Mouse (Mus musculus): ENCODE measurements around the gene C1qtnf3. TPM values are rescaled to one million over a fixed set of nuclear protein-coding genes. Genes with fewer than 3 reads are reported as not detected.
A peak's percentile ranks its signal among the peaks of the same experiment; 100 is the strongest.

Gene C1qtnf3
- polyA plus RNA-seq, 1 experiment from 2014 or later: 22.2 TPM

DNA sequence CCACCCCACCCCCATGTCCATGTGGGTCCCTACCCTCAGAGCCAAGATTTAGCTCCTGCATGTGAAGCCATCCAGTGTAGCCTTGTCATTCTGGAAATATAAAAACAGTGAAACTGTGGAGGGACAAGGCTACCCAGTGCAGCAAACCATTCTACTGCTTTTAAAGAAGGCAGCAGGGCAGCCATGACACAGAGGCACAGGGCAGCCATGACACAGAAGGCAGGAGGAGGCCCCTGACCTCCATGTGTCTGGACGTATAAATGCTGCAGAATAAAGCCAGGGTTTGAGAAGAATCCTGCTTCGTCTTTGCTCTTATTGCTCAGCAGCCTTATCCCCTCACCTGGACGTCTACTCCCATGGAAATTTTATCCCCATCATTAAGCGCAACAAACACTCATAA lies 51.7 kb downstream of the C1qtnf3 start:
- Histone ChIP-seq H3K4me1 (replicated peaks; ENCODE audit: control insufficient read depth, insufficient read depth) (no peaks in the 10 kb centered on the region), H3K4me3 (ENCODE audit: low read depth, low read length) (no peak overlapping the region), H3K27ac (replicated peaks) (no peak overlapping the region), H3K4me2 (replicated peaks; ENCODE audit: low read depth) (no peak overlapping the region), H3K36me3 (ENCODE audit: control insufficient read depth, insufficient read depth, low read length) (no peaks in the 10 kb centered on the region), H3K9me3 (ENCODE audit: control insufficient read depth, low read length) (no peaks in the 10 kb centered on the region), H3K9ac (ENCODE audit: low read length) (no peak overlapping the region), H3K27me3 (ENCODE audit: control insufficient read depth, insufficient read depth, low read length) (no peaks in the 10 kb centered on the region)
- TF ChIP-seq CTCF (IDR thresholded peaks at IDR 0.05; ENCODE audit: low read depth) (no peak), EP300 (optimal IDR thresholded peaks at IDR 0.05) (no peak)
- no peak for ATAC-seq (ENCODE audit: low FRiP score, low TSS enrichment)
- WGBS: 87% methylated on average over 4 of the region's 4 CpGs
- DNase-seq (ENCODE audit: low spot score): no peak

DNA sequence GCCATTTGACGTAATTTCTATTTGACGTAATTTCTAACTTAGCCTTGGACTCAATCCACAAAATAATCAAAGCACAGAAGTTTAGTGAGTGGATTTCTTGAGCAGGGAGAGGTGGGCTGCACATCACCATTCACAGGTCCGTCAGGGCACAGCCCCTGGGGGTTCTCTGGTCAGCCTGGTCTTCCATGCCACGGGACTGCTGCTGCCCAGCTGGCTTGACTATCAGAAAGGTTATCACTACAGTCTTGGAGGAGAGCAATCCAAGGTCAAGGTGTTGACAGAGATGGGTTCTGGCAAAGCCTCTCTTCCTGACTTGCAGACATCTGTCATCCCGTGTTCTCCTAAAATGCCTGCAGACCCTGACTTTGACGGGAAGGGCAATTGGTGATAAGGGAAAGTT lies 52.5 kb downstream of the C1qtnf3 start:
- no peak overlapping the region for H3K4me3 ChIP-seq (ENCODE audit: low read depth, low read length)
- no peaks in the 10 kb centered on the region for H3K4me1 ChIP-seq (replicated peaks; ENCODE audit: control insufficient read depth, insufficient read depth)
- H3K27me3 ChIP-seq (ENCODE audit: control insufficient read depth, insufficient read depth, low read length): no peaks in the 10 kb centered on the region
- H3K27ac ChIP-seq (replicated peaks): no peak overlapping the region
- no peak overlapping the region for H3K9ac ChIP-seq (ENCODE audit: low read length)
- DNase-seq (ENCODE audit: low spot score): no peak
- no peak overlapping the region for H3K4me2 ChIP-seq (replicated peaks; ENCODE audit: low read depth)
- 67% methylated on average over 6 of the region's 6 CpGs for WGBS
- no peak for TF ChIP-seq CTCF (IDR thresholded peaks at IDR 0.05; ENCODE audit: low read depth)
- no peak for TF ChIP-seq EP300 (optimal IDR thresholded peaks at IDR 0.05)
- H3K36me3 ChIP-seq (ENCODE audit: control insufficient read depth, insufficient read depth, low read length): no peaks in the 10 kb centered on the region
- no peak for ATAC-seq (ENCODE audit: low FRiP score, low TSS enrichment)
- H3K9me3 ChIP-seq (ENCODE audit: control insufficient read depth, low read length): no peaks in the 10 kb centered on the region

DNA sequence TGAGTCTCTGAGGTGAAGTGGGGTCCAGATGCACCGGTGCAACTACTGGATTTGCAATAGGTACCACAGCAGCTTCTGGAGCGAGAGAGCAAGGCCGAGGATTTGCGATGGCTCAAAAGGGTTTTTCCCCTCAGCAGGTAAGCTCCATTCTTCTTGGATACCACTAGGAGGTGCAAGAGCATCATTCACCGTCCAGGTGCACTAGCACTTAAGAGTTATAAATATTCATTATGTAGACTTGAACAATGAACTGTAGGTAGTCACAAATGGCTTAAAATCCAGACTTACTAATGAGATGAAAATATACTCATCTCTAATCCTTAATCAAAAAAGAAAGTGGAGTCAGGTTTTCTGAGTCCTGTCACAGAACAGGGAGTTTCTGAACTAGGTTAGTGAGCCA lies 56.6 kb downstream of the C1qtnf3 start:
- TF ChIP-seq EP300 (optimal IDR thresholded peaks at IDR 0.05): no peak
- peak; percentile 79 for TF ChIP-seq CTCF (IDR thresholded peaks at IDR 0.05; ENCODE audit: low read depth)
- Histone ChIP-seq H3K4me1 (replicated peaks; ENCODE audit: control insufficient read depth, insufficient read depth) (no peaks in the 10 kb centered on the region), H3K9me3 (ENCODE audit: control insufficient read depth, low read length) (no peaks in the 10 kb centered on the region), H3K4me3 (ENCODE audit: low read depth, low read length) (no peak overlapping the region), H3K9ac (ENCODE audit: low read length) (no peak overlapping the region), H3K27me3 (ENCODE audit: control insufficient read depth, insufficient read depth, low read length) (no peaks in the 10 kb centered on the region), H3K36me3 (ENCODE audit: control insufficient read depth, insufficient read depth, low read length) (no peaks in the 10 kb centered on the region), H3K27ac (replicated peaks) (no peak overlapping the region), H3K4me2 (replicated peaks; ENCODE audit: low read depth) (no peak overlapping the region)
- 19% methylated on average over 5 of the region's 5 CpGs for WGBS
- peak; percentile 17 for DNase-seq (ENCODE audit: low spot score)
- no peak for ATAC-seq (ENCODE audit: low FRiP score, low TSS enrichment)

DNA sequence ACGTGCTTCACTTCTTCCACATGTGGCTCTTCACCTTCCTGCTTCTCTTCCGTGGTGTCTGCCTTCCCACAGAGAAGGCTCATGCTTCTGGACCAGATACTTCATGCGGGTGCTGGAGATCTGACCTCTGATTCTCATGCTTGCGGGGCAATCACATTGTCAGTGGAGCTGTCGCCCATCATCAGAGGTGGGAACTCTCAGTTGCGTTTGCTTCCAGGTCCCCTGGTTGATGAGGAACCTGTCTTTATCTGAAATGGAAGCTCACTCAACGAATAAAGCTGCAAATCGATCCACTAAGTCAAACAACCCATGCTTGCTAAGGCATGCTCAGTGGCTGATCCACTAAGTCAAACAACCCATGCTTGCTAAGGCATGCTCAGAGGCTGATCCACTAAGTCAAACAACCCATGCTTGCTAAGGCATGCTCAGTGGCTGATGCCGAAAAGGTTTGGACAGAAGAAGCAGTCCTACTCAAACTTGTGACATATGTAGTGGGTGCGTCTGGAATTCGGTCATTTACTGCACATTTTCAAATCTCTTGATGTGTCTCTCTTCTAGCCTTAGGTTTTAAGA lies 58.9 kb downstream of the C1qtnf3 start:
- no peaks in the 10 kb centered on the region for H3K4me1 ChIP-seq (replicated peaks; ENCODE audit: control insufficient read depth, insufficient read depth)
- 58% methylated on average over 11 of the region's 11 CpGs for WGBS
- no peak overlapping the region for H3K9ac ChIP-seq (ENCODE audit: low read length)
- H3K36me3 ChIP-seq (ENCODE audit: control insufficient read depth, insufficient read depth, low read length): no peaks in the 10 kb centered on the region
- TF ChIP-seq EP300 (optimal IDR thresholded peaks at IDR 0.05): no peak
- TF ChIP-seq CTCF (IDR thresholded peaks at IDR 0.05; ENCODE audit: low read depth): no peak
- ATAC-seq (ENCODE audit: low FRiP score, low TSS enrichment): no peak
- no peaks in the 10 kb centered on the region for H3K9me3 ChIP-seq (ENCODE audit: control insufficient read depth, low read length)
- H3K4me2 ChIP-seq (replicated peaks; ENCODE audit: low read depth): no peak overlapping the region
- no peak overlapping the region for H3K27ac ChIP-seq (replicated peaks)
- no peak overlapping the region for H3K4me3 ChIP-seq (ENCODE audit: low read depth, low read length)
- no peaks in the 10 kb centered on the region for H3K27me3 ChIP-seq (ENCODE audit: control insufficient read depth, insufficient read depth, low read length)
- no peak for DNase-seq (ENCODE audit: low spot score)

DNA sequence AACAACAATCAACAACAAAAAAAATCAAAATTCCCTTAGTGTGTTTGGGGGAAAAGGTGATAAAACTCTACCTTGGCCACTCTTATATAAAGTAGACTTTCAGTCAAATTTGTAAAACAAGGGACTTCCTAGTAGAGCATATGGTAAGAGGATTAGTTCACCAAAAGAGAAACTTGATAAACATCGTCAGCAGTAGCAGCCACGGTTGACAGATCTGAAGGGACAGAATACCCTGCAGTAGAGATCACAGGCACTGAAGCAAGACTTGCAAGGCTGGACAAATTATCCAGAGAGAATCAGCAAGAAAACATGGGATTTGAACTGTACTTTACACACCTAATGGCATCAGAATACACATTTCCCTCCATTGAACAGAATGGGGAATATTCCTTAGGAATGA lies 62.8 kb downstream of the C1qtnf3 start:
- Histone ChIP-seq H3K4me2 (replicated peaks; ENCODE audit: low read depth) (no peak overlapping the region), H3K9ac (ENCODE audit: low read length) (no peak overlapping the region), H3K36me3 (ENCODE audit: control insufficient read depth, insufficient read depth, low read length) (no peaks in the 10 kb centered on the region), H3K4me1 (replicated peaks; ENCODE audit: control insufficient read depth, insufficient read depth) (no peaks in the 10 kb centered on the region), H3K4me3 (ENCODE audit: low read depth, low read length) (no peak overlapping the region), H3K9me3 (ENCODE audit: control insufficient read depth, low read length) (no peaks in the 10 kb centered on the region), H3K27me3 (ENCODE audit: control insufficient read depth, insufficient read depth, low read length) (no peaks in the 10 kb centered on the region), H3K27ac (replicated peaks) (no peak overlapping the region)
- 63% methylated on average over 2 of the region's 2 CpGs for WGBS
- no peak for ATAC-seq (ENCODE audit: low FRiP score, low TSS enrichment)
- DNase-seq (ENCODE audit: low spot score): no peak
- no peak for TF ChIP-seq EP300 (optimal IDR thresholded peaks at IDR 0.05)
- TF ChIP-seq CTCF (IDR thresholded peaks at IDR 0.05; ENCODE audit: low read depth): no peak

DNA sequence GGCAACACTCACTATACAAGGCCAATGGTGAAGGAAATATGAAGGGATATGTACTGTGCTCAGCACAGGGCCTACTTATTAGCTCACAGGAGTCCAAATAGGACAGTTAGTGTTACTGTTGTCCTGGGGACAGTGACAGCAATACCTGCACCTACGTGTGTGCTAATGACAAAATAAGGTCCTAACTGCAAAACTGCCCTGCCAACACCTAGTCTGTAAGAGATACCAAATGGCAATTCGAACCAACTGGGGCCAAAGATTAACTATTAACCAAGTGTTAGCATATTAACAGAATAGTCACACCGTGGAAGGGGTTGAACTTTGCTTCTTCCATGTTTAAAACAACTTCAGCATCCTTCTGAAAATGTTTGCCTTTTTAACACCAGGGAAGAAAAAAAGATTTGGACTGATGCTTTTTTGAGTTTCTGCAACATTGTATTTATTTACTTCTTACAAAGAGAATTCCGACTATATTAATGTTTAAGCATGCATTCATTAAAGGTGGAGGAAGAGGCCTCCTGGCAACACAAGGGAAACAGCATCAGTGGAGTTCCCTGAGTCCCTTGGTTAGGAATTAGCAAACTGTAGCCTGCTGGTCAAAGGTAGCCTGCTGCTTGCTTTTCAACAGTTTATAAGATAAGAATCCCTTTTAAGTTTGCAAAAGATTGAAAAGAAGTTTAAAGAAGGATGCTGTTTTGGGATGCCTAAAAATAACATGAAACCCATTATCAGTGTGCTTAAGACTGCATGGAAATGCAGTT lies 74.8 kb downstream of the C1qtnf3 start:
- H3K27me3 ChIP-seq (ENCODE audit: control insufficient read depth, insufficient read depth, low read length): no peaks in the 10 kb centered on the region
- H3K9ac ChIP-seq (ENCODE audit: low read length): no peak overlapping the region
- H3K4me2 ChIP-seq (replicated peaks; ENCODE audit: low read depth): no peak overlapping the region
- H3K27ac ChIP-seq (replicated peaks): no peak overlapping the region
- DNase-seq (ENCODE audit: low spot score): no peak
- no peak overlapping the region for H3K4me3 ChIP-seq (ENCODE audit: low read depth, low read length)
- H3K36me3 ChIP-seq (ENCODE audit: control insufficient read depth, insufficient read depth, low read length): no peaks in the 10 kb centered on the region
- no peak for ATAC-seq (ENCODE audit: low FRiP score, low TSS enrichment)
- 48% methylated on average over 4 of the region's 4 CpGs for WGBS
- no peaks in the 10 kb centered on the region for H3K9me3 ChIP-seq (ENCODE audit: control insufficient read depth, low read length)
- no peaks in the 10 kb centered on the region for H3K4me1 ChIP-seq (replicated peaks; ENCODE audit: control insufficient read depth, insufficient read depth)
- TF ChIP-seq CTCF (IDR thresholded peaks at IDR 0.05; ENCODE audit: low read depth) (no peak), EP300 (optimal IDR thresholded peaks at IDR 0.05) (no peak)

Other genes with a start within 250 kb of the C1qtnf3 start
- gene Rai14, start 237.7 kb upstream of the C1qtnf3 start, polyA plus RNA-seq (2015; fragmentation: Nextera tagmentation; extraction: Ambion mirVana): 8.0 and 8.7 TPM in 2 replicates
- gene Amacr, start 29.4 kb downstream of the C1qtnf3 start, polyA plus RNA-seq (2015; fragmentation: Nextera tagmentation; extraction: Ambion mirVana): 12.3 and 12.9 TPM in 2 replicates
- gene Slc45a2, start 48.4 kb downstream of the C1qtnf3 start, polyA plus RNA-seq (2015; fragmentation: Nextera tagmentation; extraction: Ambion mirVana): 0.04 TPM in 1 of 2 replicates, not detected in the other
- gene Rxfp3, start 85.7 kb downstream of the C1qtnf3 start, polyA plus RNA-seq (2015; fragmentation: Nextera tagmentation; extraction: Ambion mirVana): 0.02 and 0.04 TPM in 2 replicates
- 0.62 and 1.0 TPM in 2 replicates for gene Adamts12, start 112.5 kb downstream of the C1qtnf3 start, polyA plus RNA-seq (2015; fragmentation: Nextera tagmentation; extraction: Ambion mirVana)